Mouse (Mus musculus): Measurements from ENCODE around the gene Wdr1.

Wdr1 gene

DNA sequence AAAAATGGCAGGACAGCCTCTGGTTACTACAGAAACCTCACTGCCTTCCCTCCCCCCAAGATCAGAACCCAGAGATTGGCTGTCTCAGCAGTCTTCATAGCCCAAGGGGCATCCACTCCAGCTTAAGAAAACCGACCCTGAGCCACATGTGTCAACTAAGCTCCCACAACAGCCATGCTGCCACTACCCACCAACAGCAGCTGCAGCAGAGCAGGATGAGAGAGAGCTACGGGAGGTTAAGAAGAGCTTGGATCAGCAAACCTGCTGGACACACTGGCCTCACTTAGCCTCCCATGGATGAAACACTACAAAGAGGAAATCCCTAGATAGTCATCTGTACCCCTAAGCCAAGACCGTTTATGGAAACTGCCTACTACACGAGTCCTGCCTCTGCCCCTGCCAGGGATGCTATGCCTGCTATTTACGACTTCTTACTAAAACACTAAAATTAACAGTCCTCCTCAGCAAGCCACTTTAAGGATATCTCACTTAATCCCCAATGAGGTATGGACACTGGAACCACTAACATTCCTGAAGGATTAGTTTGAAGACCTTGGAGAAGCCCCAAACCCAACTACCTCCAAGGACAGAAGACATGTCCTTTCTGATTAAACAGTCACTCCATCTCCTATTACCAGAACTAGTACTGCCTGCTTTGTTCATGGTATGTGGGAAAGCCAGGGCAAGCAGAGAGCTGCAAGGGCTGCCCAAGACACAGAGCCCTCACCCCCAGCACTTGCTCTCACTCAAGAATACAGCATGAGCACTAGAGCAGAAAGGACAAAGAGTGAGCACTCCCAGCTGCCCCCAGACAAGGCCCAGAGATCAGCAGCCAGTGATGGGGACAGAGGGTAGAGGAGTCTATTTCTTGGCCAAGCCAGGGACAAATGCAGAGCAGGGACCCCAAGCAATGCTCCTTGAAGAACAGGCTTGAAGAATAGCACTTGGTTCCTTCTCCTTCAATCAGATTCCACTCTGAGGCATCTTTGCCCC lies 18.3 kb downstream of the Wdr1 start:
- no peak for DNase-seq (ENCODE audit: low spot score in 2 of 2)

DNA sequence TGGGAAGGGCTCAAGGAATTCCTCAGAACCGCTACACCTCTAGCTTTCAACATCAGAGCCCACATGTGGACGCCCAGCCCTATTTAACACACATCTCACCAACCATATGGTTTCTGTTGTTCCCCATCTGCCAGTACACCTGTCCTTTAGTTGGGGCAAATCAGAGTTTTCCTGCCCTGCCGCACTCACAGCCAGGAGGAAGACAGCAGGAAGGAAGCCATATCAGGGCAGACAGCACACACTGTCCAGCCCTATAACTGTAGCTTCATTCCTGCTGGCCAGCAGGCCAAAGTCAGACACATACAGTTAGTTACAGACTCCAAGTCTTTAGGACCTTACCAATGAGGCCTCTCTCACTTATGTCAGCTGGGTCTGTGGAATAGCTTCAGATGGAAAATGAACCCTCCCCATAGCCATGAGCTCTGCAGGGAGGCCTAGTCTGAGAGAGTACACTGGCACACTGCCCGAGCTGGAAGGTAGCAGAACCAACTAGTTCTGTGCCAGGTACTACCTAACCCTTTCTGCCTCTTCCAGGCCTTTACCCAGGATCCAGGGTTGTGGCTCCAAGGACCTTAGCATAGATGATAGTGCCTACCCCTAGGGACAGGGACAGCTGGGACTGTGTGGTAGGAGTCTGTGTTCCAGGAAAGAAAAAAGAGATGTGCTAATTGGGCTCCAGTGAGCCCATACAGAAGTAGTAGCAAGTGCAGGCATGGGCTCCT lies 19.4 kb downstream of the Wdr1 start:
- DNase-seq (ENCODE audit: low spot score in 2 of 2): no peak

- DNase-seq (ENCODE audit: low spot score in 2 of 2): no peak
Measured at GRCm38 (mm10) chr5:38541728-38542127, 21.3 kb downstream of the Wdr1 start.

GRCm38 (mm10) chr5:38540898-38541297 lies 22.1 kb downstream of the Wdr1 start:
- DNase-seq (ENCODE audit: low spot score in 2 of 2): no peak

DNA sequence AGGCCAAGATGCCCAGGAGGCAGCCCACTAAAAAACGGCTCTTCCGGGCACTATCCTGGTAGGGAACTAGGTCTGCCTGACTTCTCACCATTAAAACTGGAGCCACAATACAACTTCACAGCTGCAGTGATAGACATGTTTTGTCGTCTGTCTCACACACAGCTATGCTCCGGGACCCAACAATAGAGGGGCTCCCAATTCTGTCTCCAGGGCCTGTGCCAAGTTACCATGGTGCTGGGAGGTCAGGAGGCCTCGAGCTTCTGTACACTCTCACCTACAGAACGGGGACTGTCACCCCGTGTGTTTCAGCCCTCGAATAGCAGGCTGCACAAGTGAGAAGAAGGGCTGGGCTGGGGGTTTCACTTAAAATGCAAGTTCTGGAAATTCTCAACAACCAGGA lies 24.5 kb downstream of the Wdr1 start:
- no peak for DNase-seq (ENCODE audit: low spot score in 2 of 2)

DNA sequence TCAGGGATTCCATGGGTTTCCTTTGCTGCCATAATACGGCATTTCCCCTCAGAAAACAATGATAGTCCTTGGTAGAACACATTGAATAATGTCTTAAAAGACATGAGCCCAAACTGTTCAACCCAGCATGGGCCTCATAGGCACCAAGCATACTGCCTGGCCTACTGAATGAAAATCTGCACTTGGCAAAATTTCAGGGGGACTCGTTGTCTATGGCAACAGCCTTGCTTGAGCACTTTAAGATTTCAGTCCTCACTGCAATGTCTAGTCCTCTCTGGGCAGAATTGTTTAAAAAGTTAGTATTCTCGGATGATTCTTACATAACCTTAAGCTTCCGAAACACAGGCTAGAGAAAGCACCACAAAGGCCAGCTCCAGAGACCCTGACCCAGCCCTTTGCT lies 25.2 kb downstream of the Wdr1 start:
- no peak for DNase-seq (ENCODE audit: low spot score in 2 of 2)

GRCm38 (mm10) chr5:38536822-38537221 lies 26.2 kb downstream of the Wdr1 start:
- no peak for DNase-seq (ENCODE audit: low spot score in 2 of 2)

- DNase-seq (ENCODE audit: low spot score in 2 of 2): peak; percentile 42 to 59
Measured at GRCm38 (mm10) chr5:38532084-38532483, 30.9 kb downstream of the Wdr1 start.

DNA sequence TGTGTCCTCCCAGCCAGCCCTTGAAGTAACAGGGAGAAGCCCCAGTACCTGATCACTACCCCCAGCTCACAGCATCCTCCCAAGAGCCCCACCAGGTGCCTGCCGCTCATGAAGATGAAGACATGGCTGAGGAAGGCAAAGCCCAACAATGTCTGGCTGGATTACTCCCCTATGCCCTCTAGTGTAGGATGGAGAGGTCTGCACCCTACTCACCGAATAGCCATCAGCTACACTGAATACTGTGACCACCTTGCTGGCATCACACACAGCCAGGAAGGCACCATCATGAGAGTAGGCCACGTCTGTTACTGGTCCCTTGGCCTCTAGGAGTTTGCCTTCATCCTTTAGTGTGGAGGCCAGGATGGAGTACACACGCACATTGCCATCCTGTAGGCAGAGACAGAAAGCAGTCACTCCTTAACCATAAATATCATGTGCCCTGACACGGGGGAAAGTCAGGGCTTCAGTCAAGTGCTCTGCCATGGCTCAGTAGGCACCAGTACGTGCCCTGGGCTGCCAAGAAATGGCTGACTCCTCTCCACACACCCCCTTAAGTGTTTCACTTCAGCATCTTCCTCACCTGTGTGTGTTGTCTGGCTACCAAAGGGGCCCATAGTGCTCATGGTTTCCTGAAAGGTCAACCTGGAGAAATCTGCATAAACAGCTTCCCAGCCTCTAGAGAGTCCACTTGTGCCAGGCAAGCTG lies 33.1 kb downstream of the Wdr1 start:
- no peak for DNase-seq (ENCODE audit: low spot score in 2 of 2)

DNA sequence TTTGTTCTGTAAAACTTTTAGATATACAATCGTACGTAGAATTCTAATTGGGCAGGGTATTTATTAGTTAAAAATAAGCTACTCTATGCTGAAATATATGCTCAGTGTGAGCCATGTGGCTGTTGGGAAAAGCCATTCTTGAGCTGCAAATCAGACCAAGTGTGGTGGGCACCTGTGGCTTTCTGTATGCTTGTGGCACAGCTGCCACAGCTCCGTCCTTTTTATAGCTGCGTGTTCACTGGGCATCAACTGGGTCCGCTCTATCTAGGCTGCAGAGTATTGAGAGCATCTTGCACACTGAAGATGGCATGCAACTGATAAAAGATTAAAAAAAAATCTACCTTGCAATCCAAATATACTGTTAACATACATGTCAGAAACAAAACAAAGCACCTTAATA lies 40.0 kb downstream of the Wdr1 start:
- no peak for DNase-seq (ENCODE audit: low spot score in 2 of 2)

DNA sequence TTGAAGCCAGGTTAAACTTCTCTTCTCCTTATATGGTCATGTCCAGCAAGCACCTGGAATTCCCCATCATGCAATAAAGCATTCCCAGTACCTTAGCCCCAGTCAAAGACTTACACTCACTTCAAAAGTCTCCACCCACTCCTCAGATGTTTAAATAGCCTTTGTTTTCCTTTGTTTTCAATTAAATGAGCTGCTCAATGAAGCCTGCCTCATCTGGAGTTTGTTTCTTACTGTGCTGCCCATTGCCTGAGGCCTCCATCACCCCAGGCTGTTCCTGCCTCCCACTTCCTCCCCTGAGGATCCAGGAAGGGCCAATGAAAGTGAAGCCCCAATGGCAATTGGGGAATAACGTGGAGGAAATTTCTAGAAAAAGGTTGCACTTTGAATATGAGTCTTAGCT lies 42.2 kb downstream of the Wdr1 start:
- no peak for DNase-seq (ENCODE audit: low spot score in 2 of 2)

DNA sequence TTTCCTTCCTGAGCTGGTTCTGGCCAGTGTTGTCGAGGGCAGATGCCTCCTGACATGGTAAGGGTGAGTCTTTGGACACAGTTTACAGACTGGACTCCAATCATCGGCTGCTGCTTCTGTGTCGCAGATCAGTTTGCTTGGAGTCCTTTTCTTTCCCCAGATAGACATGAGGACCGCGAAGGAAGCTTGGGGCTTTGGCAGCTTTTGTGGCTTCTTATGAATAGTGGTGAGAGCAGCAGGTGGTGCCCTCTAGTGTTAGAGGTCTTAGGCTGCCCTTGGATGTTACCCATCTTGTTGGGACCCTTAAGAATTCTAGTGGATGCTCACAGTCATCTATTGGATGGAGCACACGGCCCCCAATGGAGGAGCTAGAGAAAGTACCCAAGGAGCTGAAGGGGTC lies 46.8 kb downstream of the Wdr1 start:
- DNase-seq (ENCODE audit: low spot score in 2 of 2): peak; percentile 12 to 30

DNA sequence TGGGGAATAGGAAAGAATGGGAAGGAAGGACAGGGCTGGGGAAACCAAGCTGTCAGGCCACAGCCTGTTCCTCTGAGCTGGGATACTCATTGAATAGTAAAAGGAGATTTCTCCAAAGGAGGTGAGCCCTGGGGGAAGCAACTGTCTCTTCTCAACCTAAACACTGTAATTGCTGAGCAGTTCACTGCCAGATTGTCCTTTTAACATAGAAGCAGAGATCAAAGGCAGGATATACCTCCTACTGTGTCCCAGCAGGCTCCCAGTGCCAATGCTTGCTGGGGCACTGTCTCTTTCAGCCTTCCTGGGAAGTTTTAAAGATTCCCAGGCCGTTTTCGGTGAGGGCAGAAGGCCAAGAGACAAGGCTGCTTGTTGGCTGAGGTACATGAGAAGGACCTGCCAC lies 50.0 kb downstream of the Wdr1 start:
- DNase-seq (ENCODE audit: low spot score in 2 of 2): no peak

DNA sequence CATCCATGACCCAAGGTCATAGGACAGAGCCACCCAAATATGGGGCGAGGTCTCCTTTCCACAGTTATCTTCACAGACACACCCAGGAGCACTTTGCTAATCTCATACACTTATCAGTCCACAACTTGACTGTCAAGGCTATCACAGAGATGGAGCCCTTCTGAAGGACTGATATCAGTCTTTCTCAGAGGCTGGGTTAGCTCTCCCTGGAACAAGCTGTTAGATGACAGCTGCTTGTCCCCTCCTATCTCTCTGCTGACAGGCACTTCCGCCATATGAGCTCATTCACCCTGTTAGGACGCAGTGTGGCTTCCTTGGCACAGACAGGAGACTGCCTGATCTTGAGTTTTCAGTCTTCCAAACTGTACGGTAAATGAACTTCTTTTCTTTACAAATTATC lies 53.5 kb downstream of the Wdr1 start:
- DNase-seq (ENCODE audit: low spot score in 2 of 2): no peak

- no peak for DNase-seq (ENCODE audit: low spot score in 2 of 2)
Measured at GRCm38 (mm10) chr5:38505435-38505765, 57.6 kb downstream of the Wdr1 start.

DNA sequence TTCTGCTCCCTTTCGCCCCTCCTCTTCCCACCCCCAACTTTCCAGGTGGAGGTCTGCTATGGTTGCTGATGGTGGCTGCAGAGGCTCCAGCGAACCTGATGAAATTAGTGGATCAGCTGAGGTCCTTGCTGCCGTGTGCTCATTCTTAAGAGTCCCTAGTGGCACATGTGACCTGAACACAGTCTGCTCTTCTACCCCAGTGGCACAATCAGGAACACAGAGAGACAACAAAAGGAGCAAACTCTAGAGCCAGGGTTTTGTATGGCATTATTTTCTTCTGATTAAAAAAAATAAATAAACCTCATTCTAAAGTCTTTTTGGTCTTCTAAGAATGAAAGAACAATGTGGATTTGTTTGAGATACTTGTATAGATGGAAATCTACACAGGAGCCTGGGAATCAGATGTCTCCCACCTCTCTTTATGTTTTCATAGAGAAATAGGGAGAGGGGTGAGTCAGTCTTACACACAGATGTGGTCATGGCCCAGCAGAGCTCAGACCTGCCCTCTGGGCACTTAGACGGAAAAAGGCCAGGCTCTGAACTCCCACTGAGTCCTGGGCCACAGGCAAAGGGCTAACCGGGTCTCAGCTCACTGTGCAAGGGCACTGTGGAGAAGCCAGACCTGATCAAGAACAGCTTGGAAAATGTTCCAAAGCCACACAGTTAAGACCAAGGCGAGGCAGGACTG lies 58.1 kb downstream of the Wdr1 start:
- DNase-seq (ENCODE audit: low spot score in 2 of 2): no peak

- no peak for DNase-seq (ENCODE audit: low spot score in 2 of 2)
Measured at GRCm38 (mm10) chr5:38504116-38504515, 58.9 kb downstream of the Wdr1 start.

- no peak for DNase-seq (ENCODE audit: low spot score in 2 of 2)
Measured at GRCm38 (mm10) chr5:38502992-38503391, 60.0 kb downstream of the Wdr1 start, which contains the start of gene Slc2a9. Gene Slc2a9 (minus strand): TSS chr5:38503143.

GRCm38 (mm10) chr5:38500043-38500442 lies 63.0 kb downstream of the Wdr1 start:
- DNase-seq (ENCODE audit: low spot score in 2 of 2): no peak

- DNase-seq (ENCODE audit: low spot score in 2 of 2): no peak
Measured at GRCm38 (mm10) chr5:38499316-38499811, 63.7 kb downstream of the Wdr1 start.

GRCm38 (mm10) chr5:38498479-38498878 lies 64.5 kb downstream of the Wdr1 start:
- no peak for DNase-seq (ENCODE audit: low spot score in 2 of 2)
